Mouse (Mus musculus) adrenal gland, adult 18-20 months (tissue): ENCODE data around the gene Stt3b. TPM values are rescaled to one million over a fixed set of nuclear protein-coding genes. Genes with fewer than 3 reads are reported as not detected.

ENCODE experiments used
- DNase-seq, 2 experiments: peaks; one replicate each; pipeline ENCODE4 v3.0.0; 2021 to 2022; ENCODE audit warnings: low spot score in 2 of 2
- total RNA-seq, 2 experiments: library from RNA; stranded (reverse); gene quantifications; 1 replicate in 1 of 2; 2 replicates in 1 of 2; pipeline ENCODE4 v1.2.3; 2021

The Stt3b gene
- total RNA-seq, 2 experiments from 2014 or later, result 123 to 124 TPM

- no peak for DNase-seq
Observed at GRCm38 (mm10) chr9:115217984-115218383, 92.2 kb downstream of the Stt3b start.

GRCm38 (mm10) chr9:115215830-115216701, 94.2 kb downstream of the Stt3b start:
- DNase-seq, result no peak

DNA sequence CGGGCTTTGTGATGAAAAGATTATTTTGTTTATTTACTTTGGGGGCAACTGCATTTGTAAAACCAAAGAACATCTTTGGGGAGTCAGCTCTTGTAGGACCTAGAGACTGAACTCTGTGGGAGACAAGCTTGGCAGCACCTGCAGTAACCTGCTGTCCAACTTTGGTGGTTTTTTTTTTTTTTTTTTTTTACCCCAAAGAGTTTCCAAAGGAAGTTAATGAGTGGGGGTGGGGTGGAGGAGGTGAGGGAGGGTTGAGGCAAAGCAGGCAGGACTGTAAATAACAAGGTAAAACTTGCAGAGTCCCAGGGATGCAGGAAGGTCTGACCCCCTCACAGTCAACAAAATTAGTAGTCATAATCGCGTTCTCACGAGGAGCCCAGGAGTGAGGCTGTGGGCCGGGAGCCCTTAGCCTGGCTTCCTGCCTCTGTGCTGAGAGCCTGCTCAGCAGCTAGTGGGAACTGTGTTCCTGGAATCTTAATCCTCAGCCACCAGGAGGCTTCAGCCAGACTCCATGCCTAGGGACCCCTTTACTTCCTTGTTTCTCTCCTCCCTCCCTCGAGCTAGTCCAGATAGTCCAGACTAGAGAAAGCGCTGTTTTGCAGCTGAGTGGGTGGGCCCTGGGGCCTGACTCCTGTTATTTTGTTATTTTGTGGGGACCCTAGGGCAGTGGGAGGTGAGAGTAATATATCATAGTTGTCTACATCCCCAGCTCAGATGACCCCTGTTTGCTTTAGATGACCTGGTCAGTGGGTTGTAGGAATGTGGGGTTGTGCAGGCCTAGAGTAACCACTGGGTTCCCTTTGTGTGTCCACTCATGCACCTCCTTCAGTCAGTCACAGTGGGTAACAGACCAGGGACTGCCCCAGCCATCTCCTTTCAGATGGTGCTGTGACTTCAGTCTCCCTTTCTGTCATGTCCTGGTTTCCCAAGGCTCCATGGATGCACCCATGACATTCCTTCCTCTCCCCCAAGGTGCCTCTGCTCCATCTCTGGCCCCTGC, 95.3 kb downstream of the Stt3b start:
- no peak for DNase-seq

DNA sequence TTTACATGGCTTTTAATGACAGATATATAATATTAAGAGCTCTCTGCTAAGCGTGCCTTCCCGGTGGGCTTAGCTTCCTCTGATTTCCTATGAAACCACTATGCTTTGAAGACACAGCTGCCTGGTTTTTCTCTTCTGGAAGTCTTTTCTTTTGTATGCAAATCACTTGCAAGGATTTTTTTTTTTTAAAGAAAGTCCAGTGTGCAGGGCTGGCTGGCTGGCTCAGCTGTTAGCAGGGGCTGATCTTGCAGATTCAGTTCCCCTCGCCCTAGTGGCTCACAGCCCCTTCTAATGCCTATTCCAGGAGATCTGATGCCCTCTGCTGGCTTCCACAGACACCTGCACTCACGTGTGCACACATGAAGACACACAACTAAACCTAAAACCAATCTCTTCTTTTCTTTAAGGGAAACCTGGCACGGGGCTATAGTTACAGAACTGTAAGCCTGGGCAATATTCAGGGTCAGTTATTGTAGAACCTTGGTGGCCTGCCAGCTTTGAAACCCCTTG, 96.4 kb downstream of the Stt3b start:
- DNase-seq, result no peak

DNA sequence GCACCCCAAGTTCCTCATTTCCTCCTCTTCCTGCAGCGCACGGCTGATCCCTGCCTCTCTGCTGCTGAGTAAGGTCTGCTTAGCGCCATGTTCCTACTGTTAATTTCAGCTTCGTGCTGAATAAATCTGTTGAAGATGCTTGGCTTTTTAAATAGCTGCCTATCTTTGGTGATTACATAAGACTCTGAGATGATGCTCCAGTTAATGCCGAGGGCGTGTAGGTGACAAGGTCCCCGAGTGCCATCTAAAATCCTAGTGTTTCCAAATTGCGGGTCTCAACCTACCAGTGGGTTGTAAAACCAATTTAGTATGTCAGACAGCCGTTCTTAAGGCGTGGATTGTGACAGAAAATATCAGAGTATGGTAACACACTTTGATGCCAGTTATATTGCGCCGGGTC, 99.7 kb downstream of the Stt3b start:
- no peak for DNase-seq

- no peak for DNase-seq
Observed at GRCm38 (mm10) chr9:115209737-115210136, 100.5 kb downstream of the Stt3b start.

GRCm38 (mm10) chr9:115206219-115206618, 104.0 kb downstream of the Stt3b start:
- no peak for DNase-seq

- DNase-seq, result no peak
Observed at GRCm38 (mm10) chr9:115205491-115205890, 104.7 kb downstream of the Stt3b start.

DNA sequence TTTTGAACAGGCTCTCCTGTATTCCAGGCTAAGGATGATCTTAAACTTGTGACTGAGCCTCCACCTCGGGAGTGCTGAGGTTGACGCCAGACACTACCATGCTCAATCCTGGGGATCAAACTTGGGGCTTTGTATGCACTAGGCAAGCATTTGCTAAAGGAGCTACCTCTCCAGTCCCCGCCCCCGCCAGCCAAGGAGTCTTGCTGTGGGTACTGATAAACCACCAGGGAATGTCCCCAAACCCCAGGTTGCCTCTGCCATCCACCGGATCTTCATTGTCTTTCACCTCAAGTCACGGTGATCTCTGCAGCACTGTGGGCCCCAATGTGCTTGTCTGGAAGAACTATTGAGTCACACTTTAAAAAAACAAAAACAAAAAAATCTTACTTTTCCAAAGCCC, 107.1 kb downstream of the Stt3b start:
- no peak for DNase-seq

GRCm38 (mm10) chr9:115201264-115201663, 109.0 kb downstream of the Stt3b start:
- peak in 1 of 2 experiments; percentile 11 for DNase-seq

GRCm38 (mm10) chr9:115200166-115200862, 109.9 kb downstream of the Stt3b start:
- DNase-seq, result no peak

DNA sequence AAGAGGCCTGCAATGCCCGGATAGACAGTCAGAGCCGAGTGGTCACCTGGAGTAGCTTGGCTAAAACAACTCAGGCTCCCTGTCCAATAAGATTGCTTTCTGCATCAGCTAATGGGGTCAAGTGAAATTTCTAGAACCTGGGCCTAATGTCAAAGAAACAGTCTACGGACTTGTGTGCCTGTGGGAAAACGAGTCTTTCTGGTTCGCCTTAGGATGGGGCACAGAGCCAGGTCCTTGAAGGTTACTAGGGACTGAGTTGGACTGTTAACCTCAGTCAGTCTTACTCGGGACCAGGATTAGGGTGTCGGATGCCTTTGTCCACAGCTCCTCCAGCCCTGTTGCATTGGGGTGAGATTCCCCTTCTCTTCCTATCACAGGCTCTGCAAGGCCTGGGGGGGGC, 113.1 kb downstream of the Stt3b start:
- DNase-seq, result no peak

DNA sequence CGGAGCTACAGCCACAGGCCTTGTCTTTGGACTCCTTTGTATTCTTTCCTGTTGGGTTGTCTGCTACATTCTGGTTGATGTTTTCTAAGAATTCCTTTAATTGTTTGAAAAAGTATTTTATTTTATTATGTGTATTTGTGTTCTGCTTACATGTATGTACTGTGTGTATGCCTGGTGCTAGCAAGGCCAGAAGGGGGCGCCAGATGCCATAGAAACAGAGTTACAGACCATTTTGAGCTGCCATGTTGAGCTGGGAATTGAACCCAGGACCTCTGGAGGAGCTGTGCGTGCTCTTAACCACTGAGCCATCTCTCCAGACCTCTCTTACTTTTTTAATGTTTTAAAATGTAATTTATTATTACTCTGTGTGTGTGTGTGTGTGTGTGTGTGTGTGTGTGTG, 117.3 kb downstream of the Stt3b start:
- DNase-seq, result no peak
